Mouse (Mus musculus) embryo, embryonic 9.5 days (tissue): Measurements from ENCODE around the gene Tle6.
"Not testable (repeated sequence)": the region's sequence is repeated elsewhere in the genome, so short reads cannot be mapped to it uniquely, and the experiment has no call there.

Source experiments
- DNase-seq: peaks from one replicate; pipeline ENCODE4 v3.0.0-alpha.2; 2017; ENCODE audit errors: extremely low spot score

Gene Tle6

GRCm38 (mm10) chr10:81600738-81601203 lies at the start of gene Tle6:
TSS of gene Tle6 (minus strand) at chr10:81601073.
- DNase-seq: peak; percentile 100

GRCm38 (mm10) chr10:81648803-81649775 lies 48.2 kb upstream of the Tle6 start, which contains the start of gene Gm10778:
TSS of gene Gm10778 (plus strand) at chr10:81649059.
- peak; percentile 89 for DNase-seq

GRCm38 (mm10) chr10:81646015-81646555 lies 45.2 kb upstream of the Tle6 start:
- no peak for DNase-seq

GRCm38 (mm10) chr10:81645391-81645790 lies 44.5 kb upstream of the Tle6 start:
- no peak for DNase-seq

GRCm38 (mm10) chr10:81644716-81645115 lies 43.8 kb upstream of the Tle6 start:
- no peak for DNase-seq

GRCm38 (mm10) chr10:81644162-81644561 lies 43.3 kb upstream of the Tle6 start:
- no peak for DNase-seq

- DNase-seq: peak; percentile 93
Observed at GRCm38 (mm10) chr10:81643449-81644055, 42.7 kb upstream of the Tle6 start.

- no peak for DNase-seq
Observed at GRCm38 (mm10) chr10:81642648-81643448, 42.0 kb upstream of the Tle6 start.

GRCm38 (mm10) chr10:81641978-81642647 lies 41.2 kb upstream of the Tle6 start:
- DNase-seq: no peak

GRCm38 (mm10) chr10:81641566-81641965 lies 40.7 kb upstream of the Tle6 start:
- no peak for DNase-seq

- not testable (repeated sequence) for DNase-seq
Observed at GRCm38 (mm10) chr10:81640825-81641224, 40.0 kb upstream of the Tle6 start.

GRCm38 (mm10) chr10:81638101-81638500 lies 37.2 kb upstream of the Tle6 start:
- no peak for DNase-seq

- no peak for DNase-seq
Observed at GRCm38 (mm10) chr10:81636338-81636737, 35.5 kb upstream of the Tle6 start.

GRCm38 (mm10) chr10:81633253-81634099 lies 32.6 kb upstream of the Tle6 start:
- peak; percentile 89 for DNase-seq

GRCm38 (mm10) chr10:81628390-81628789 lies 27.5 kb upstream of the Tle6 start, which contains the start of gene Ankrd24:
TSS of gene Ankrd24 (plus strand) at chr10:81628540.
- no peak for DNase-seq

- DNase-seq: no peak
Observed at GRCm38 (mm10) chr10:81627836-81628220, 27.0 kb upstream of the Tle6 start.

- peak; percentile 91 for DNase-seq
Observed at GRCm38 (mm10) chr10:81626994-81627835, 26.3 kb upstream of the Tle6 start, which contains the start of gene Sirt6. TSS of gene Sirt6 (minus strand) at chr10:81627797.

- no peak for DNase-seq
Observed at GRCm38 (mm10) chr10:81626101-81626993, 25.5 kb upstream of the Tle6 start.
